Mouse (Mus musculus) liver, embryonic 15.5 days (tissue): ENCODE results near the gene Phf7. TPM values are rescaled to one million over a fixed set of nuclear protein-coding genes. Genes with fewer than 3 reads are reported as not detected.
A peak's percentile ranks its signal among the peaks of the same experiment; 100 is the strongest.

ENCODE experiments used
- ATAC-seq: fragments of 200-750 bp; cut with Nextera tagmentation; 2 replicates; pipeline ENCODE4 v1.8.0; 2017; ENCODE audit warnings: moderate number of reproducible peaks, mild to moderate bottlenecking, moderate library complexity; ENCODE audit not compliant: insufficient read depth
- H3K27ac ChIP-seq: fragments of 300-500 bp; sonication (generic); replicated peaks from 2 replicates; pipeline ENCODE4 v1.5.1; 2015; ENCODE audit warnings: mild to moderate bottlenecking, inconsistent platforms
- H3K27me3 ChIP-seq: fragments of 300-500 bp; sonication (generic); 2 replicates; pipeline ENCODE4 v1.6.1; 2015; ENCODE audit warnings: mild to moderate bottlenecking, inconsistent platforms
- H3K36me3 ChIP-seq: fragments of 300-500 bp; sonication (generic); replicated peaks from 2 replicates; pipeline ENCODE4 v1.6.1; 2015; ENCODE audit warnings: moderate library complexity, mild to moderate bottlenecking, inconsistent platforms
- H3K4me1 ChIP-seq: fragments of 300-500 bp; sonication (generic); replicated peaks from 2 replicates; pipeline ENCODE4 v1.6.1; 2015; ENCODE audit warnings: inconsistent platforms
- H3K4me2 ChIP-seq: fragments of 300-500 bp; sonication (generic); 2 replicates; pipeline ENCODE4 v1.6.1; 2015; ENCODE audit warnings: moderate library complexity, mild to moderate bottlenecking, inconsistent platforms
- H3K4me3 ChIP-seq: fragments of 300-500 bp; sonication (generic); replicated peaks from 2 replicates; pipeline ENCODE4 v1.5.1; 2015; ENCODE audit warnings: mild to moderate bottlenecking, inconsistent platforms
- H3K9ac ChIP-seq: fragments of 300-500 bp; sonication (generic); 2 replicates; pipeline ENCODE4 v1.6.1; 2015; ENCODE audit warnings: moderate library complexity, mild to moderate bottlenecking, inconsistent platforms
- H3K9me3 ChIP-seq: fragments of 300-500 bp; sonication (generic); replicated peaks from 2 replicates; pipeline ENCODE4 v1.6.1; 2016; ENCODE audit warnings: inconsistent platforms
- WGBS: fragments of 180-500 bp; shearing (Covaris S2); methylation state at CpG from one replicate; pipeline ENCODE4 v1.1.7; 2015; ENCODE audit warnings: mixed read lengths; ENCODE audit not compliant: insufficient replicate concordance; 5-methylcytosine and 5-hydroxymethylcytosine counted together
- polyA plus RNA-seq: library from polyadenylated mRNA; unstranded; fragments of >200 nt; fragmentation: Nextera tagmentation; extraction: Ambion mirVana; gene quantifications from 2 replicates; pipeline ENCODE4 v1.2.1, GENCODE M21; 2015

Phf7 gene
- polyA plus RNA-seq = 5.6 and 6.3 TPM in 2 replicates

GRCm38 (mm10) chr14:31251084-31251604 is at the start of gene Phf7, which contains the start of gene Bap1:
Gene Phf7, minus strand, starts transcription at chr14:31251317.
Gene Bap1, plus strand, starts transcription at chr14:31251450.
- Histone ChIP-seq H3K4me3 (peak within 1 kb of the TSS; percentile 98), H3K27ac (peak within 1 kb of the TSS; percentile 89), H3K36me3 (peaks cover 35% of the 10 kb centered on the region), H3K4me1 (peaks cover 23% of the 10 kb centered on the region), H3K9me3 (no peaks in the 10 kb centered on the region), H3K4me2 (peak within 1 kb of the TSS; percentile 82), H3K27me3 (no peaks in the 10 kb centered on the region), H3K9ac (peak within 1 kb of the TSS; percentile 96)
- WGBS = under 1% methylated on average over 75 of the region's 75 CpGs
- ATAC-seq = peak; percentile 89

DNA sequence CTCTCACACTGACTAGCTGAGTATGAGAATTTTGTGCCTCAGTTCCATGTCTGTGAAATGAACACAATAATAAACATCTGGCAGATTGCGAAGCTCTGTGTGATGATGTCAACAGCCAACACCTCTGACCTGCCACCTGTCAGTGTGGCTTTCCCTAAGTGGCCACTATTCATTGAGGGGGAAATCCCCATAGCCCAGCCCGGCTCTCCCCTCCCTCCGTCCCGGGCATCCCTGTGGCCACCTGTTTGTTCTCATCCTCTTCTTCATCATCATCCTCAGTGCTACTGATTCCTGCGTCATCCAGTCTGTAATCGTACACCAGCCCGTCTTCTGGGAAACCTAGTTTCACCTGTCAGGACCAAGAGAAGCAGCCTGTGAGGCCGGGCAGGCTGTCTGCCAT is 34.6 kb upstream of the Phf7 start:
- no peak overlapping the region for H3K9ac ChIP-seq
- no peak overlapping the region for H3K4me3 ChIP-seq
- H3K27ac ChIP-seq = no peak overlapping the region
- H3K4me2 ChIP-seq = no peak overlapping the region
- no peaks in the 10 kb centered on the region for H3K9me3 ChIP-seq
- H3K27me3 ChIP-seq = peaks cover 4% of the 10 kb centered on the region; the same call in 1 of the 2 replicates
- no peaks in the 10 kb centered on the region for H3K4me1 ChIP-seq
- no peak for ATAC-seq
- WGBS = 70% methylated on average over 8 of the region's 8 CpGs
- no peaks in the 10 kb centered on the region for H3K36me3 ChIP-seq

- Histone ChIP-seq H3K4me1 (peaks cover 10% of the 10 kb centered on the region), H3K36me3 (no peaks in the 10 kb centered on the region), H3K9ac (no peak overlapping the region), H3K4me3 (no peak overlapping the region), H3K27ac (no peak overlapping the region), H3K4me2 (no peak overlapping the region), H3K27me3 (peaks cover 22% of the 10 kb centered on the region), H3K9me3 (no peaks in the 10 kb centered on the region)
- ATAC-seq = 0 out of 2 replicates have a peak, but pooled peaks have one; percentile 46
- 18% methylated on average over 7 of the region's 7 CpGs for WGBS
Observed at GRCm38 (mm10) chr14:31272164-31272563, 21.0 kb upstream of the Phf7 start.

GRCm38 (mm10) chr14:31271121-31271520 is 20.0 kb upstream of the Phf7 start:
- no peaks in the 10 kb centered on the region for H3K36me3 ChIP-seq
- H3K4me1 ChIP-seq = peaks cover 10% of the 10 kb centered on the region
- H3K4me2 ChIP-seq = no peak overlapping the region
- H3K27me3 ChIP-seq = peaks cover 22% of the 10 kb centered on the region
- H3K4me3 ChIP-seq = no peak overlapping the region
- WGBS = 67% methylated on average over 6 of the region's 6 CpGs
- no peak overlapping the region for H3K27ac ChIP-seq
- ATAC-seq = no peak
- no peak overlapping the region for H3K9ac ChIP-seq
- no peaks in the 10 kb centered on the region for H3K9me3 ChIP-seq

DNA sequence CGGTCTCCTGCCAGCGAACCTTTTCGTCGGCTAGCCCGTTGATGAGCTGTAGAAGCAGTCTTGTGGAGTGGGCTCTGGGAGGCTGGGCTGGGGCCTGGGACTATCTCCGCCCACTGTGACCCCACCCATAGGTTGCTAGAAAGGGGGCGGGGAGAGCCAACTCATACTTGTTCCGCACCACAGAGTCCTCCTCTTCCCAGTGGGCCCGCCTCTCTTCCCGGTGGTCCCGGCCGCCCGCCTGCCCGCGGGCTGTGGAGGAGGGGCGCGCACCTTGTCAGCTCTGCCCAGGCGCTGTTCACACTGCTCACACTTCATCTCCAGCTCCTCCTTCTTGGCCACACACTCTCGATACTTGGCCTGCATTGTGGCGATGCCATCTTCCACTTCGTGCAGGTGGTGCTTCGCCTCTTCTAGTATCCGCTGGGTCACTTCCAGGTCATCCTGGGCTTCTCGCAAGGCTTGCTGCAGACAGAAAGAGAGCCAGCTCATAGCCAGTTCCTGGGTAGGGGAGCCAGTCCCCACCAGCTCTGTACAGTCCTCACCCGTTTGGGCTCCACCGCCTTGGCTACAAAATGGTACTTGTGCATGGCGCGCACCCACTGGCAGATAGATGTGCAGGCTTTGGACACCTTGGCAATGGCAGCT is 18.5 kb upstream of the Phf7 start:
- Histone ChIP-seq H3K9ac (no peak overlapping the region), H3K9me3 (no peaks in the 10 kb centered on the region), H3K27ac (no peak overlapping the region), H3K4me1 (peaks cover 10% of the 10 kb centered on the region), H3K27me3 (peaks cover 22% of the 10 kb centered on the region), H3K4me3 (peak overlapping the region; percentile 31; the same call in 1 of the 2 replicates), H3K4me2 (peak overlapping the region; percentile 61), H3K36me3 (no peaks in the 10 kb centered on the region)
- WGBS = 20% methylated on average over 28 of the region's 28 CpGs
- ATAC-seq = no peak

DNA sequence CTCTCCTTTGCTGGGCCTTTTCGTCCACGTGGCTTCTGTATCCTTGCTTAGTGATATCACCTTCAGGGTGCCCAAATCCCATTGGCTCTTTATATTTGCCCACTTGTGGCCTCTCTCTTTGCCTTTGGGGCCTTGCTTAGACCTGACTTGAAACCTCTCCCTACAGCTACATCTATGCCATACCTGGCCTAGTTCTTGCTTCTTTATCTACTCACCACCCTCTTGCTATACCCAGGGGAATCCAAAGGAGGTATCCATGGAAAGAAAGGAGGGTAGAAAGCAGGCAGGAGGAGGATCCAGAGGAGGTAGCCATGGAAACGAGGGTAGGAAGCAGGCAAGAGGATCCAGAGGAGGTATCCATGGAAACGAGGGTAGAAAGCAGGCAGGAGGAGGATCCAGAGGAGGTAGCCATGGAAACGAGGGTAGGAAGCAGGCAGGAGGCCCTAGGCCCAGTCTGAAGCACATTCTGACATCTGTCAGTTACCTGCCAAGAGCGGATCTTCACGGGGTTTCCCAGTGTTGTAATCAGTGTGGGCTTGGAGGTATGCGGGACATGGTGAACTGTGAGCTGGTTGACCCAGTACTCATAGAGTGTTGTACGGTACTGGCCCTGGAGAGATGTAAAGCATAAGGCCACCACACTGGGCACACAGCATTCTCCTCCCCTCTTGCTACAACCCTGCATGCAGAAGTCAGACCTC is 17.3 kb upstream of the Phf7 start:
- peaks cover 22% of the 10 kb centered on the region for H3K27me3 ChIP-seq
- no peaks in the 10 kb centered on the region for H3K9me3 ChIP-seq
- H3K4me3 ChIP-seq = no peak overlapping the region
- no peaks in the 10 kb centered on the region for H3K36me3 ChIP-seq
- H3K27ac ChIP-seq = no peak overlapping the region
- no peak for ATAC-seq
- H3K4me1 ChIP-seq = peaks cover 10% of the 10 kb centered on the region
- no peak overlapping the region for H3K4me2 ChIP-seq
- H3K9ac ChIP-seq = no peak overlapping the region
- 68% methylated on average over 9 of the region's 9 CpGs for WGBS

GRCm38 (mm10) chr14:31267649-31268048 is 16.5 kb upstream of the Phf7 start:
- Histone ChIP-seq H3K27me3 (peaks cover 22% of the 10 kb centered on the region), H3K4me2 (no peak overlapping the region), H3K4me3 (no peak overlapping the region), H3K9me3 (no peaks in the 10 kb centered on the region), H3K9ac (no peak overlapping the region), H3K4me1 (peaks cover 10% of the 10 kb centered on the region), H3K36me3 (no peaks in the 10 kb centered on the region), H3K27ac (no peak overlapping the region)
- ATAC-seq = no peak
- 76% methylated on average over 11 of the region's 11 CpGs for WGBS

GRCm38 (mm10) chr14:31260932-31261331 is 9.8 kb upstream of the Phf7 start:
- H3K4me3 ChIP-seq = peak overlapping the region; percentile 15; the same call in 1 of the 2 replicates
- peaks cover 40% of the 10 kb centered on the region for H3K4me1 ChIP-seq
- H3K4me2 ChIP-seq = peak overlapping the region; percentile 63
- H3K27ac ChIP-seq = peak overlapping the region; percentile 96
- peak overlapping the region; percentile 28; the same call in 1 of the 2 replicates for H3K9ac ChIP-seq
- WGBS = 56% methylated on average over 9 of the region's 9 CpGs
- no peaks in the 10 kb centered on the region for H3K27me3 ChIP-seq
- peak; percentile 74 for ATAC-seq
- H3K36me3 ChIP-seq = peaks cover 59% of the 10 kb centered on the region
- no peaks in the 10 kb centered on the region for H3K9me3 ChIP-seq

- Histone ChIP-seq H3K36me3 (peaks cover 65% of the 10 kb centered on the region), H3K27me3 (no peaks in the 10 kb centered on the region), H3K4me1 (peaks cover 40% of the 10 kb centered on the region), H3K27ac (peak overlapping the region; percentile 96), H3K9me3 (no peaks in the 10 kb centered on the region), H3K4me3 (peak overlapping the region; percentile 15; the same call in 1 of the 2 replicates), H3K4me2 (peak overlapping the region; percentile 63), H3K9ac (peak overlapping the region; percentile 28; the same call in 1 of the 2 replicates)
- 14% methylated on average over 4 of the region's 4 CpGs for WGBS
- peak; percentile 96 for ATAC-seq
Observed at GRCm38 (mm10) chr14:31260374-31260773, 9.3 kb upstream of the Phf7 start.

DNA sequence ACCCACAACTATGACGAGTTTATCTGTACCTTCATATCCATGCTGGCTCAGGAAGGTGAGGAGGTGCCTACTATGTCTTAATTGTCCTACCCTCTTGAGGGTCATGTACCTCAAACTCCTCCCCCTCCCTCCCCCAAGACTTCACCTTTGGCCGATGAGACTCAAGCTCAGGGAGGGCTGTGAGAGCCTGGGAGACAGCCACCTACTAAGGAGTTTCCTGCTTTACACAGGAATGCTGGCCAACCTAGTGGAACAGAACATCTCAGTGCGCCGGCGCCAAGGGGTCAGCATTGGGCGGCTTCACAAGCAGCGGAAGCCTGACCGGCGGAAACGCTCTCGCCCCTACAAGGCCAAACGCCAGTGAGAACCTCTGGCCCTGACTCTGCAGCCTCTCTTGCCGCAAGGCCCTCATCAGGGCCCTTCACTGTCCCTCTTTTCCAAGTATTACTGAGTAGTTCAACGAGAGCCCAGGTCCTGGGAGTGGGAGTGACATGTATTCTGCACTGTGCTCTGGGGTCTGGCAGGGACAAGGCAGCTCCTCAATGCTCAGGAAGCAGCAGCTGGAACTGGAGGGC is 7.4 kb upstream of the Phf7 start:
- H3K27me3 ChIP-seq = no peaks in the 10 kb centered on the region
- peaks cover 40% of the 10 kb centered on the region for H3K4me1 ChIP-seq
- H3K4me3 ChIP-seq = no peak overlapping the region
- no peak overlapping the region for H3K9ac ChIP-seq
- peaks cover 83% of the 10 kb centered on the region for H3K36me3 ChIP-seq
- no peaks in the 10 kb centered on the region for H3K9me3 ChIP-seq
- 89% methylated on average over 14 of the region's 14 CpGs for WGBS
- H3K27ac ChIP-seq = peak overlapping the region; percentile 96
- no peak for ATAC-seq
- no peak overlapping the region for H3K4me2 ChIP-seq

- Histone ChIP-seq H3K4me2 (peak overlapping the region; percentile 82), H3K9me3 (no peaks in the 10 kb centered on the region), H3K9ac (peak overlapping the region; percentile 96), H3K4me3 (peak overlapping the region; percentile 98), H3K27ac (peak overlapping the region; percentile 79), H3K27me3 (no peaks in the 10 kb centered on the region), H3K36me3 (peaks cover 45% of the 10 kb centered on the region), H3K4me1 (peaks cover 23% of the 10 kb centered on the region)
- no peak for ATAC-seq
- WGBS = 81% methylated on average over 5 of the region's 5 CpGs
Observed at GRCm38 (mm10) chr14:31252091-31252490, 974 bp upstream of the Phf7 start.
